Mouse (Mus musculus) hematopoietic stem cell, adult 5-6 weeks (primary cell): ENCODE measurements around the gene Prpf19. TPM values are rescaled to one million over a fixed set of nuclear protein-coding genes. Genes with fewer than 3 reads are reported as not detected.

Experiments
- ATAC-seq, 2 experiments: fragments of 125-278 bp in 1 of 2; replicated peaks in 1 of 2; 2 replicates each; pipeline ENCODE4 v1.8.0; 2016 to 2017; ENCODE audit warnings: inconsistent platforms in 2 of 2, mild to moderate bottlenecking in 2 of 2, moderate number of reproducible peaks in 2 of 2, low read depth in 1 of 2, moderate TSS enrichment in 1 of 2; ENCODE audit not compliant: low FRiP score in 2 of 2, poor library complexity in 2 of 2, severe bottlenecking in 2 of 2, insufficient read depth in 1 of 2, low TSS enrichment in 1 of 2
- total RNA-seq: library from RNA; stranded (forward); fragments of 172-1452, 232-1000 nt; gene quantifications from 2 replicates; pipeline ENCODE4 v1.2.3, GENCODE M21; 2017

Prpf19 gene
- total RNA-seq, 1 experiment from 2014 or later, result 109 TPM

- ATAC-seq, result no peak
Observed at GRCm38 (mm10) chr19:10918321-10918991, 23.4 kb downstream of the Prpf19 start.

- ATAC-seq, result no peak
Observed at GRCm38 (mm10) chr19:10920532-10920931, 25.5 kb downstream of the Prpf19 start, which contains the start of gene Zp1. Gene Zp1, minus strand, starts transcription at chr19:10920632.

GRCm38 (mm10) chr19:10921058-10921457 is 26.0 kb downstream of the Prpf19 start:
- no peak for ATAC-seq

- no peak for ATAC-seq
Observed at GRCm38 (mm10) chr19:10924220-10924619, 29.2 kb downstream of the Prpf19 start.

GRCm38 (mm10) chr19:10926123-10926621 is 31.1 kb downstream of the Prpf19 start:
- no peak for ATAC-seq

- no peak for ATAC-seq
Observed at GRCm38 (mm10) chr19:10926666-10927065, 31.6 kb downstream of the Prpf19 start.

GRCm38 (mm10) chr19:10930641-10931040 is 35.6 kb downstream of the Prpf19 start:
- ATAC-seq, result peak; percentile 72 to 82

- ATAC-seq, result no peak
Observed at GRCm38 (mm10) chr19:10935029-10935428, 40.0 kb downstream of the Prpf19 start.

- no peak for ATAC-seq
Observed at GRCm38 (mm10) chr19:10936077-10936476, 41.0 kb downstream of the Prpf19 start.

GRCm38 (mm10) chr19:10937110-10937563 is 42.1 kb downstream of the Prpf19 start, which contains the start of gene Ptgdr2:
Gene Ptgdr2, plus strand, starts transcription at chr19:10937160.
- ATAC-seq, result no peak

GRCm38 (mm10) chr19:10938771-10939170 is 43.7 kb downstream of the Prpf19 start:
- ATAC-seq, result no peak

GRCm38 (mm10) chr19:10940097-10940800 is 45.2 kb downstream of the Prpf19 start:
- ATAC-seq, result peak; percentile 82 to 85

GRCm38 (mm10) chr19:10940801-10941457 is 45.9 kb downstream of the Prpf19 start:
- ATAC-seq, result 0 out of 4 replicates have a peak, but pooled peaks of 1 of the 2 experiments have one; percentile 1

- peak in 1 of 2 experiments; percentile 17; a peak in 1 of 4 replicates for ATAC-seq
Observed at GRCm38 (mm10) chr19:10943955-10944354, 48.9 kb downstream of the Prpf19 start.

- ATAC-seq, result no peak
Observed at GRCm38 (mm10) chr19:10946506-10946905, 51.5 kb downstream of the Prpf19 start.

GRCm38 (mm10) chr19:10947219-10947618 is 52.2 kb downstream of the Prpf19 start:
- ATAC-seq, result peak in 1 of 2 experiments; percentile 20; a peak in 1 of 4 replicates

- no peak for ATAC-seq
Observed at GRCm38 (mm10) chr19:10948416-10948815, 53.4 kb downstream of the Prpf19 start.

- ATAC-seq, result peak; percentile 92 to 96
Observed at GRCm38 (mm10) chr19:10949112-10949511, 54.1 kb downstream of the Prpf19 start, which contains the start of gene Ccdc86. Gene Ccdc86, minus strand, starts transcription at chr19:10949266.
